Mouse (Mus musculus): ENCODE results near the gene Ifnlr1.

- no peak for TF ChIP-seq CTCF (IDR thresholded peaks at IDR 0.05; ENCODE audit: control insufficient read depth, insufficient read depth, insufficient read length)
- TF ChIP-seq CEBPB (IDR thresholded peaks at IDR 0.05; ENCODE audit: low read depth) = no peak
Observed at GRCm38 (mm10) chr4:135733901-135734300, 47.8 kb downstream of the Ifnlr1 start.

Data from C2C12 (cell line).